Mouse (Mus musculus): ENCODE measurements at regions not wholly inside any gene's neighbourhood (a gene's known extent, or its start where the extent isn't known, plus 50 kb on each side); places are given as distances from the start of the nearest gene placed in this dataset.

DNA sequence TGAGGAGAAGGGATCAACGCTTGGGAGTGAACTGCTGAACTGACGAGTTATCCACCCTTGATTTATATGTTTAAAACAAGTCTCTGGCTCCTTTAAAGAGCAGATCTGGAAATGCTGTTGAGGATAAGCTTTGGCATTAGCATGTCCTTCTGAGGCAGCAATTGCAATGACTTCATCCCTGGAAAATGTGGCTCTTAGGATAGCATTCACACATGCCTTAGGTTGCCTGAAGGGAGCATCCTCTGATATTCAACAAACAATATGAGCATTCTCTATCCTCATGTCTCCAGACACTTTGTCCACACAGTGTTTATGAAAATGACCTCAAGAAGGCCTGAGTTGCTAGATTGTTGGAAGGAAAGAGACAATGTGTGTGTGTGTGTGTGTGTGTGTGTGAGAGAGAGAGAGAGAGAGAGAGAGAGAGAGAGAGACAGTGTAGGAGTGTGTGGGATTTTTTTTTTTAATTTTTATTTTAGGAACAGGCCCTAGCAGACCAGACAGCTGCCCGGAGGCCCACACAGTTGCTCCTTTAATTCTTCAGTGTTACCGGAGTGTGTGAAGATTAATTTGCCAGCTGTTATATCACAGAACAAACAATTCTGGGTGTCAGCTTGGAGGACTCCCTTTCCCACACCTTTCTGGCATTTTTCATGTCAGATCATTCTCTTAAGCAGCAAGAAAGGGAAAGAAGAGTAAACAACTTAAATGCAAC lies 153.2 kb upstream of the Cldn34b3 start:
- TF ChIP-seq CTCF (IDR thresholded peaks at IDR 0.05; ENCODE audit: borderline replicate concordance, insufficient read depth, low read length) (no peak), POLR2A (IDR thresholded peaks at IDR 0.05; ENCODE audit: low read depth, low read length) (no peak)
